Mouse (Mus musculus) testis, postnatal 10 days (tissue): ENCODE results near the gene Cdc6.
A peak's percentile ranks its signal among the peaks of the same experiment; 100 is the strongest.
"Not testable (repeated sequence)": the region's sequence is repeated elsewhere in the genome, so short reads cannot be mapped to it uniquely, and the experiment has no call there.

ENCODE experiments used
- DNase-seq: peaks from one replicate; pipeline ENCODE4 v3.0.0; 2021; ENCODE audit warnings: low spot score

Gene Cdc6

DNA sequence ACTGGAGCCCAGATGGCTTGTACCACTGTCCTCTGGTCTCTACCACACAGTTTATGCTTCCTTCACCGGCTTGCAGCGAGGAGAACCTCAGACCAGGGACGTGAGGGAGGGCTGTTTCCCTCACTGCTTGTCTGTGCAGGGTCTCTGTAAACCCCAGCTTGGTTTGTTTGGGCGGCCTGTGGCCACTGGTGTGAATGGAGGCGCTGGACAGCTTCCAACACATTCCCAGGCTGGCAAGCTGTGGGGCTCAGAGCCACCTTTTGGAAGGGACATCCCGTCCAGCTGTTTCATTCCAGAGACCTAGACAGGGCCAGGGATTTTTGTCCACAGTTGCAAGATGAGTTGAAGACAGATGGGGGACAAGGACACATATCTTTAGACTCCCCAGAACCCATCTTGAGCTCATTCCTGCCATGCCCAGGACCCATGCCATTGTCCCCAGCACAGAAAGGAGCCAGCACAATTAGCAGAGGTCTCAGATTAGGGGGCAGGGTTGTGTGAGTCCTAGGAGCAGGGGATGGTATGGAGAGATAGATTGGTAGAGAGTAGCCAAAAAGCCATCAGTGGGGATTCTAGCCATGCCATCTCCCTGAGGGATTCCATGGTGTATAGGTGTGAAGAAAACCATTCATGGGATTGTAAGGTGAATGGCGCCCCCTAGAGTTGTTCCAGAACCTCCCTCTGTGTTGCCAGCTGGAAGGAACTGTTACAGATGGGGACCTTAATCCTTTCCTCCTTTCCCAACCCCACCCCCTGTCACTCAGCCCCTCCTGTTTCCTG lies 24.1 kb downstream of the Cdc6 start:
- DNase-seq, result peak; percentile 61

DNA sequence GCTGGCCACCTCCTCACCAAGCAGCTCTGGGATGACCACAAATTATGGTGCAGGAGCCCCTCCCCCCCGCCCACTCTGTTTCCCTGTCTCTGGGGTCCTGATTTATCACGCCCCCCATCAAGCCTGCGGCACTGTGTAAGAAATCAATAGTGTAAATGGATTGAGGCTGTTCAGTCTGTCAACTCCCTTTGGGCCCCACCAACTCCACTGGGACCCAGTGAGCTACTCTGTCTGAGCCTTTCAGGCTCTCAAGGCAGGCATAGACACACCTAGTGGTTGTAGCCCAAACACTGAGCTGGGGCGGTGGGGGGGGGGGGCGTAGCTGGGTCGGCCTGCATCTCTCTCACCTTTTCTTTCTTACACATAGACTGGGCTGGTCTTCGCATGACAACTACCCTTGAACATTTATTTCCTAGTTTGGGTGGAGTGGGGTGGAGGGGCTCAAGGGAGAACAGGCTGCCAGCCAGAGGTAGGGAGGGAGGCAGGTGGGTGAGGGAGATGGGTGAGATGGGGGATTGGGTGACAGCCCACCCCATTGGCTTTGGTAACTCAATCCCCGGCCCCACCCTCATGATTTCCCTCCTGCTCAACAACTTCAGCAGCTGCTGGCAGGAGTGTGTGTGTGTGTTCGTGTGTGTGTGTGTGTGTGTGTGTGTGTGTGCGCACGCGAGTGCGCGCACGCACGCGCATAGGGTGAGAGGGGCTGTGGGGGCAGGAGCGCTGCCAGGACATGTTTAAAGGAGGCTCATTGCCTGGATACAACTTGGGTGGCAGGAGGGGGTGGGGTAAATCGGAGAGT lies 24.9 kb downstream of the Cdc6 start:
- DNase-seq, result peak; percentile 68

DNA sequence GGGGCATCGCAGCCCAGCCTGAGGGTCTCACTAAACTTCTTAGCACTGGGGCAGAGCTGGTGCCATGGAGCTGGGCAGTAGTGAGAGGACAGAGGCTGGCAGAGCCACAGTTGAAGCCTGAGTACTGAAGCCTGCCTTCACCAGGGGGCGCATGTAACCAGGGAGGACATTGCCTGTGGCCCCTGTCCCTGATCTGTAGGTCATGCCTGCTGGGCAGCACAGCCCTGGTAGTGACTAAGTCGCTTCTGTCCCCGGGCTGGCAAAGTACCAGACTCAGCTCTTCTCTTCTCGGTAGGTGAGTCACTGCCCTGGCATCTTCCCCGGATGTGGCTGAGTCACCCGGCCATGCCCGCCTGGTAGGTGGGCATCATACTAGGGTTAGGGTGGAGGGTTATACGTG lies 25.6 kb downstream of the Cdc6 start:
- DNase-seq, result peak; percentile 86

DNA sequence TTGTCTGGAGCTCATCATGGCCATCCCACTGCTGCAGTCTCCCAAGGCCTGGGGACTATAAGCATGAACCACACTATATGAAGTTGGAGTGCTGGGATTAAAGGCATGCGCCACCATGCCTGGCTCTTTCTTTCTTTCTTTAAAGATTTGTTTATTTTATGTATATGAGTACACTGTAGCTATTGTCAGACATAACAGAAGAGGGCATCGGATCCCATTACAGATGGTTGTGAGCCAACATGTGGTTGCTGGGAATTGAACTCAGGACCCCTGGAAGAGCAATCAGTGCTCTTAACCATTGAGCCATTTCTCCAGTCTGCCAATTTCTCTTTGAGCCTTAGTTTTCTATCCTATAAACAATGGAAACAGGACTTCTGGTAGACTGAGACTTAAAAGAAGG lies 26.2 kb downstream of the Cdc6 start:
- not testable (repeated sequence) for DNase-seq

DNA sequence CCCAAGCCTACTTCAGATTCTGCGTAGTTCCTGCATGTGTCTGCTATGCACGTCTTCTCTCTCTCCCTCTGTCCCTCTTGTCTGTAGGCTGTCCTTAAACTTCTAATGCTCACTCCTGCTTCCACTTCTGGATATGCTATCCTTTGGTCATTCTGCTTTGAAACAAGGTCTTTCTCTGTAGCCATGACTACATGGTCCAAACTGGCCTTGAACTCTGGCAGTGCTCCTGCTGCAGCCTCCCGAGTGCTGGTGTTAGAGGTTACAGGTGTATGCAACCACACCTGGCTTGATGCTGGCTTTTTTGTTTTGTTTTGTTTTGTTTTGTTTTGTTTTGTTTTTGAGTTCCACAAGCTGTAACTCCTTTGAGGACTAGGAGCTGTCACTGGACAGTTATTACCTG lies 26.8 kb downstream of the Cdc6 start:
- DNase-seq, result no peak

DNA sequence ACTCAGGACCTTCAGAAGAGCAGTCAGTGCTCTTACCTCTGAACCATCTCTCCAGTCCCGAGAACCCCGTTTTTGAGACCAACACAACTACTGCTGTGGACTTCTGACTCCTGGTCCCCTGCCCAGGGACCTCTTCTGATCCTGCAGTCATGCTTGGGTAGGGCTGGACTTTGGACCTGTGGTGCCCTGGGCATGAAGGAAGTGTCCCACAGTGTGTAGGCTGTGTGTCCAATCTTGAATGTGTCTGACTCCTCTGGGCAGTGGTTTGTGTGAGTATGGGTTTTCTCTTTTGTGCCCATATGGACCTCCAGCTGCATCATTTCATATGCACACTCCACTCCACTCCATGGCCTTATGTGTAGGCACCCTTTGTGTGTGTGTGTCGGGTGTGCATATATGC lies 27.5 kb downstream of the Cdc6 start:
- no peak for DNase-seq

DNA sequence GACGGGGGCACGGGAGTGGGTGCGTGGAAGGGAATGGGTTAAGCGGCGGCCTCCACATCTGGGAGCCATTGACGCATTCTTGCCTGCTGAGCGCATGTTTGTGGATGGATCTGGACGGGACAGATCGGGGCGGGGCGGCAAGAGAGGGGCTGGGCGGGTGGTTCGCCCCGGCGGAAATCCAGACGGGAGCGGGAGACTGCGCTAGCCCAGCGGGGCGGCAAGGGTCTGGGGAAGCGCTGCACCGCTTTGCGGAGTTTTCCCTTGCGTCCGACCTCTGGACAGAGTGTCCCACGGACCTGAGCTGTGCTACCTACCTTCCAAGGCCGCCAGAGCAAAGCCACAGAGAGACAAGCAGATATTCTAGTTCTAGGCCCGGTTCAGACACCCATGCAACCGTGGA lies 28.6 kb downstream of the Cdc6 start:
- DNase-seq, result peak; percentile 79

DNA sequence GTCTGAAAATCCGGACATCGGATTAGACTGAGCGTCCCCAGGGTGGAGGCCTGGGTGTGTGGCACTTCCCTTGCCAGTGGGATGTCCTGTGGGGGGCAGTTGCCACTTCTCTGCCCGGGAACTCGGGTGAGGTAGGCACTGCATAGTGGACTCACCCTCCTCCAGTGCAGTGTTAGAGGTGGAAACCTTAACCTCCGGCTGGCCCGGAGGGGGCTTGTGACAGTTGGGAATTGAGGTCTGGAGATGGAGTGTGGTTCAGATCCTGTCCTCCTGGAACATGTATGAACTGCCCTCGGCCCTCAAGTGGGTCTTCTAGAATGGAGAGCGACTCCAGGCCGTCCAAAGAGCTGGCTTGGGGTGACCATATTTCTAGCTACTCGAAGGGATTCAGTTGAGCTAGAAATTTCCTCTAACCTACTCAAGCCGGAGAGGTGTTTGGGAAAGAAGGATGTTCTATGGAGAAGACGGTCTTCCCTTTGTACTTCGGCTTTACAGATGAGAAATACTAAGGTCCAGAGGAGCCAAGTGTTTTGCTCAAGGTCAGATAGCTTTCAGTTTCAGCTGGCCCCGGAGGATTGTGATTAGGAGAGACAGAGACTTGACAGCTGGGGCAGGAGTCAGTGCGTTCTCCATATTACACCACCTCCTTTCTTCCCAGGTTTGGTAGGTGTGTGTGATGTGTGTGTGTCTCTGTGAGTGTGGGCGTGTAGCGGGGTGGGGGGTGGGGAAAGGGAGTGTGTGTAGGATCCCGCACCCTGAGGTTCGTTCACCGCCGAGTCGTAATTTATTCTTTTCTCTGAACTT lies 29.2 kb downstream of the Cdc6 start:
- DNase-seq, result no peak

DNA sequence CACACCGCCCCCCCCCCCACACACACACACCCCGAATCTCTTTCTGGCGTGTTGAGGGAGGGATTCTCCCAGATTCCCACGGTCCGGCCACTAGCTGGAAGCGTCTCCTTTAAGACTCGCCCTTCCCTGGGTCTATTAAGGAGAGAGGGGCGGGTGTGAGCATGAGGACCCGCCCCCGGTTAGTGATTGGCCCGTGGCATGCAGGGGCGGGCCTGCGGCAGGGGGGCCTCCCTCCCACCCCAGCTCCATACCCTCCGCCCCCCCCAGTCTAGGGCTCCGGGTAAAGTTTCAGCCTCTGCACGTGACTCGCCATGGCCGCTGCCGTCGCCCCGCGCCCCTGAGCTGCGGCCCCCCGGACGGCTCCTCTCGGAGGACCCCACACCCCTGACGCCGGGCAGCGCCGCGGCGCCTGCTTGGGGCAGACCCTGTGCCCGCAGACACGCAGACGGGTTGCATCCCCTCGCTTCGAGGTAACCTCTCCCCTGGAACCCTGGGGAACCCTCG lies 29.9 kb downstream of the Cdc6 start:
- DNase-seq, result peak; percentile 94

DNA sequence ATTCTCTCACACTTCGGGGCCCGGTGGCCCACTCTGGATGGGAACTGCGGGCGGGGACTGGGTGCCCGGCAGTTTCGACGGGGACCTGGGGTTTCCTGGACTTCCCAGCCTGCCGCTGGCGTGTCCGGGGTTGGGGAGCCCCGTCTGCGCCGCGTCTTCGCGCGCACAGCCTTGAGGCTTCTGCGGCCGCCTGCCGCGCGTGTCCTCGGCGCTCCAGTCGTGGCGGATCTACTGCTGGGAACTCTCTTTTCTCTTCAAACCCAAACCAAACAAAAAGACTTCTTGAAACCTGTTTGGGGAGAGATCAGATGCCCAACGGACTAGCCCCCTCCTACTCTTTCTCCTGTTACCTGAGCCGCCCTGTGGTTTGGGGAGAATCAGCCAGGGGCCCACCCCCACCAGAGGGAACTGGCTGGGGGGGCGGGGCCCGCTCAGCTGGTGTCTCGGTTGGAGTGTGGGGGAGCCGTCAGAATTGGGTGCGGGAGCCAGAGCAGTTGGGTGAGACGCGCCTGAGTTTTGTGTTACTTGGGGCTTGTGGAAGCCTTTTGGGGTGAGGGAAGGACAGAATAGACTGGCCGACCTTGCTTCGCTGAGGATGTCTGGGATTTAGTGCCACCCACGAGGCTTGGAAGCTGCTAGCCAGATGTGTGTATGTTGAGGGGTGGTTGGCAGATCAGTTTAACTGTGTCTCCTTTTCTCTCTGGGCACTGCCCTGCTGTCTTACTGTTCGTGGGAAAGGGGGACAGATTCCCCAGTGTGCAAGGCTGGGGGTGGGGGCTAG lies 30.5 kb downstream of the Cdc6 start:
- peak; percentile 87 for DNase-seq

DNA sequence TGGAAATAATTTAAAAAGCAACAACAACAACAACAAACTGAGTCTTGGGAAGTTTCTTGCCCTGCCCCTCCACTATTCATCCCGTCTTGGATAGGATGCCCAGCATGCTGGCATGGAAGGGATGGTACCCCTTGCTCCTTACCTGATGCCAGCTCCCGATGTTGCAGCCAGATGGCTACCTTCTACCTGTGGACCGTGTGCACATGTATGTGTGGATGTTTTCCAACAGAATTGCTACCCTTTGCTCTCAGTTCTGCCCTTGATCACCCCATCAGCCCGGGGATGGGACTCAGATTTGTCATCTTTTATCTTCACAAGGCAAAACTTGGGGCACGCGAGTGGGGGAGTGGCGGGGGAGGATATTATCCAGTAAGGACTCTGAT lies 31.1 kb downstream of the Cdc6 start:
- DNase-seq, result no peak

DNA sequence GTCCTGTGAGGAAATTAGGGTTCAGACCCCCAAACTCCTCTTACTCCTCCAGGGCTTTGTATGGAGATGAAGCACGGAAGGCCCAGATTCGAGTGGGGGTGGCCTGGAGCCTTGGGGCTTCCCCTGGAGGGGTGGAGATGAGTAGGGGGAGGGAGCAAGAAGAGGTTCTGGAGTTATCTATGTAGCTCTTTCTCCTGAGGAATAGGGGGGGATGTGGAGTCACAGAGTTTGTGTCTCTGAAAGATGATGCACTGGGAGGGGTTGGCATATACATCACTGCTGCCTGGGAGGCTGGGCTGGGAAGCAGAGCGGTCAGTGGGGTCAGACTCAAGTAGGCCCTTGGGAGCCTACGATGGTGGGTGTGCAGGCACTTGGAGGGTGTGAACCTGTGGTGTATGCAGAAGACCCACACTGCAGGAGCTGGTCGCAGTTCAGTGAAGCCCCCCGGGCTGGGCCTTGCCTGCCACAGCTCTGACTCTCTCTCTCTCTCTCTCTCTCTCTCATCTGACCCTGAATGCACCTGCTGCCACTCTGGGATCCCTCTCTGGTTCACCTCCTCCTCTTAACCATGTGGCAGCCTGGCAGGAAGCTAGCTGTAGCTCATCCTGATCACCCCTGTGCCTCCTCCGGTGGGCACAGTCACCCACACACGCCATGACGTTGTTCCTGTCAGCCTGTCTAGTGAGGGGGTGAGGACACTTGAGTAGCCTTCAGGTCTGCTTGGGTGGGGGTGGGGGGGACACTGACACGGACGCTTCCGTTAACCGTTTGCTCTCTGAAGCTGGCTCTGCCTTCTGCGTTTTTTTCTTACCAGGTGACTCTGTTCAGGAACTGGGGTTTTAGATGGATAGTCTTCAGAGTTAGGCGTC lies 31.7 kb downstream of the Cdc6 start:
- no peak for DNase-seq

DNA sequence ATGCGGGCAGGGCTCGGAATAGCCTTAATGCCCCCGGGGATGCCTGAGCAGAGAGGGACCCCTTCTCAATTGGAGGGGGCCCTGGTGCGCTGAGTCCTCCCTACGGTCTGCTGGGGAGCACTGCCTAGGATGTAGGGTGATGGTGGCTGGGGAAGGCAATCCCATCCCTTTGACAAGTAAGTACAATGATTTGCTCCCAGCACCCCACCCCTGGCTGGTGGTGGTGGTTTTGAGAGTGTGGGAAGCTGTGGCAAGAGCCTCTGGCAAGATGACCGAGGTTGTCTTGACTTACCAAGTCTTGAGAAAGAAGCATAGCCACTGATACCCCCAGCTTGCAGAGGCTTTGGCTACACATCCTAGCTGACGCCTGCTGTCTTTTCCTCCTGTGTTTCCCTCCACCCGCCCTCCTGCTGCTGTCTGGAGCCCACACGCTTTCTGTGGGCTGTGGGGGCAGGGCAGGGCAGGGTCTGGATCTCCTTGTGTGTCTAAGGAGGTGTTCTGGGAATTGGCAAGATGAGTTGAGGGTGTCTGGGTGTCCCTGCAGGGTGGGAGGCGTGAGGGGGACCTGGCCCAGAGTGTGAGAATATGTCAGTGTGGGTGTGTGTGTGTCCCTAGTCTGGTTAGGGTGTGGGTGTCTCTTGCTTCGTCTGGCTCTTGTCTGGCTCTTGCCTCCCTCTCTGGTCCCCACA lies 32.5 kb downstream of the Cdc6 start:
- DNase-seq, result peak; percentile 70

DNA sequence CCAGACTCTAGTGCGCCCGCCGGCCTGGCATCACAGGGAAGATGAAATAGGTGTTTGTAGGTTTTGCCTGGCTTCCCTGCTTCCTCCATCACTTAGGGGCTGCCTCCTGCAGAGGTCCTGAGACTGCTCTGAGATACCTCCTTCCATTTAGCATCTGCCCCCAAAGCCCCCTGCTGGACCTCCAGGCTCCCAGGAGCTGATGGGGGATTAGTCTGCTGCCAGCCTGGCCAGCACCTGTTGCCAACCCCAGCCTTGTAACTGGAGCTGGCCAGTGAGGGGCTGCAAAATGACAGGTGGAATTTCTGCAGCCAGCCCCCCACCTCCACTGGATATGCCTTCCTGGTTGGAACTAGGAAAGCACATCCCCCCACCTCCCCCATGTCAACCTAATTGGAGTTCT lies 33.2 kb downstream of the Cdc6 start:
- DNase-seq, result no peak

DNA sequence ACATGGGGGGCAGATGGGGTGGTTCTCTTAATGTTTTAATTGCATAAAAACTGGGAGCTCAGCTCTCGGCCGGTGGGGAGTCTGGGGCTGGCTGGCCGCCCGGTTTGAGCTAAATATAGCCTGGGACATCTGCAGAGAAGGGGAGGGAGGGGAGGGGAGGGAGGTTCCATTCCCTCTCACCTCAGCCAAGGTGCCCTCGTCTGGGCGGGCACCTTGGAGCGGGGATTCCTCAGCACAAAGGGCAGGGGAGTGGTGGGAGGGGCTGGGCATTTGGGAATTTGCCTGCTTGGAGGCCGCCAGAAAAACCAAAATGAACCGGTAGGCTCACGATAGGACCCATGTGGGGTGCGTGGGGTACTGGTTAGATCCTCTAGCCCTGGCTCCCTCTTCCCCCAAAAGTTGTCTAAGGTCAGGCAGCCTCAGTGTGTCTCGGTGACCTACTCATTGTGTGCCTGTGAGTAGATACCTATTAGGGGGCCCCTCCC lies 33.8 kb downstream of the Cdc6 start:
- DNase-seq, result peak; percentile 82

DNA sequence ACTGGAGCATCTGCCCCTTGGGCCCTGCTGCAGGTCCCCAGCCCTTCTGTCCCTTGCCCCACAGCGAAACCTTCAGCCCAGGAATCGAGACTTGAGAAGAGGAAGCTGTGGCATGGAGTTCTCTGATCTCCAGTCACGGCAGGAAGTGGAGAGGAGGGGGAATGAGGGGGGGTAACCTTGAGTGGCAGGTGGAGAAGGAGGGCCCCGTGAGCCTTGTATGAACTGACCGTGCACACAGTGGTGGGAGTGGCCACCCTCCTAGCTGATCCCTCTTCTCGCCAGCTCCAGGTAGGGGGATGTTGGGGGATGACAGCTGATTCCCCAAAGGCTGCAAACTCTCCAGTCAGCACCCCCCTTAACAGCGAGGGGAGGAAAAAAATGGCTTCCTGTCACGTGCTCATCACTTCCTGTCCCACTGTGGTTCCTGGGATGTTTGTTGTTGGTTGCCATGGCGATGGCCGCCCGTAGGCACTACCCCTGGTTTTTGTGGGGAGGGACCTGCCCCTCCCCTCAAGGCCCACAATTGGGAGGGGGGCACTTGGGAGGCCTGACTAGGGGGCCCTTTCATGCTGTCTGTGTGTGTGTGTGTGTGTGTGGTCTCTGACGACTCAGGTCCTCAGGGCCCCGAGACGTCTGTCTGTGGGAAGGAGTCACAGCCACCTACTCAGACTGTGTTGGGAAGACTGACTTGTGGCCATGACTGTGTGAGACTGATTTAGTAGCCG lies 34.4 kb downstream of the Cdc6 start:
- DNase-seq, result peak; percentile 82

DNA sequence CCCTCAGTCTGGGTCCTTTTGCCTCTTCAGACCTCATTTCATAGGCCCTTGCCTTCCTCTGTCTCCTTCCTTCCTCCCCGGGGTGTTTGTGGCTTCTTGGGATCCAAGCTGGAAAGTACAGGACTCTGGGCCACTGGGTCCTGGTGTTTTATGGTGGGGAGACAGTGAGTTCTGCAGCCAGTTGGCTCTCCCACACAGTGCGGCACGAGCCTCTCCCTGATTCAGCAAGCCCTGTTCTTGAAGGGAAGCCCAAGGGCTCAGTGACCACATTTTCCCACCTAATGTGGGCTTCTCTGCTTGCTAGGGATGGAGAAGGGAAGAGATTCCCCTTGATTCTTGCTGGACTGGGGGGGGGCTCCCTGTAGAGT lies 34.9 kb downstream of the Cdc6 start:
- peak; percentile 52 for DNase-seq

DNA sequence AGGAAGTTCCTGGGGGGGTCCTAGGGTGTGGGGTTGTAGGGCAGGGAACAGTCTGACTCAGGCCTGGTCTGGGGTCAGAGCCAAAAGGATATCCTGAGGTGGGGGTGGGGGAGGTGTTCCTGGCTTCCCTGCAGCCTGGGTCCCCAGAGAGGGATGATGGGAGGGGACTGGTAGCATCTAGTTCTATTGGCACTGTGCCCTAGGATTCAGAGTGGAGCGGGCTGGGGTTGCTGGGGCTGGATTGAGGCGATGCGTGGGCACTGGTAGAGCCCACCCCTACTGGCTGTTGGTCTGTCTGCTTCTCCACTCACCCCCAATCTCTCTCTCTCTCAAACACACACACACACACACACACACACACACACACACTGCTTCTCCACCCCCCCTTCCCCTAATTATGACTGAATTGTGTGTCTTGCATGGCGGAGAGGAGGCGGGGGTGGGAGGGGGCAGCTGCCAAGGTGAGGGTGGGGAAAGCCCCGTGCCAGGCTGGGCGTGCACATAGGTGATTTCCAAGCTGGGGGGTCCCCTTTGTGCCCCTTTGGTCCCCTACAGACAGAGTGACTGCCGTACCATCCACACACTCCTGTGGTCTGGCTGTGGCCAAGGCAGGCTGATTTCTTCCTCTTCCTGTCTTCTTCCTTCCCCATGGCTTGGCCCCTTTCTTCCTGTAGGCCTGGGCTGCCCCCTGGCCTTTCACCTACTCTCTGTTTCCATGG lies 35.5 kb downstream of the Cdc6 start:
- DNase-seq, result peak; percentile 72
